Mouse (Mus musculus): Measurements from ENCODE around the gene Lrmp. TPM values are rescaled to one million over a fixed set of nuclear protein-coding genes. Genes with fewer than 3 reads are reported as not detected.
A peak's percentile ranks its signal among the peaks of the same experiment; 100 is the strongest.

The Lrmp gene
- polyA plus RNA-seq (2014; fragmentation: Nextera tagmentation; extraction: Ambion mirVana), result 6.2 and 6.5 TPM in 2 replicates

GRCm38 (mm10) chr6:145115476-145116097, at the start of gene Lrmp:
Gene Lrmp (plus strand): TSS chr6:145115653.
- WGBS, result 75% methylated on average over 6 of the region's 6 CpGs
- no peaks in the 10 kb centered on the region for H3K27me3 ChIP-seq (ENCODE audit: control insufficient read depth, insufficient read depth, low read length)
- H3K9me3 ChIP-seq (ENCODE audit: control insufficient read depth, low read depth, low read length), result no peaks in the 10 kb centered on the region
- H3K4me3 ChIP-seq (ENCODE audit: low read depth, low read length), result no peak within 1 kb of the TSS
- H3K4me1 ChIP-seq (ENCODE audit: control insufficient read depth, insufficient read depth, low read length), result peaks cover 6% of the 10 kb centered on the region; the same call in 1 of the 2 replicates
- no peak within 1 kb of the TSS for H3K9ac ChIP-seq (replicated peaks; ENCODE audit: low read depth, low read length)
- no peaks in the 10 kb centered on the region for H3K36me3 ChIP-seq (ENCODE audit: control insufficient read depth, insufficient read depth, low read length)
- ATAC-seq (ENCODE audit: insufficient number of reproducible peaks, insufficient read depth, low FRiP score, low read depth), result no peak
- H3K4me2 ChIP-seq (replicated peaks; ENCODE audit: low read depth, low read length), result no peak within 1 kb of the TSS
- peak within 1 kb of the TSS; percentile 63; the same call in 1 of the 2 replicates for H3K27ac ChIP-seq (ENCODE audit: low read length)

GRCm38 (mm10) chr6:145066416-145066815, 49.0 kb upstream of the Lrmp start:
- Histone ChIP-seq H3K27ac (ENCODE audit: low read length) (no peak overlapping the region), H3K4me1 (ENCODE audit: control insufficient read depth, insufficient read depth, low read length) (no peaks in the 10 kb centered on the region), H3K27me3 (ENCODE audit: control insufficient read depth, insufficient read depth, low read length) (no peaks in the 10 kb centered on the region), H3K4me3 (ENCODE audit: low read depth, low read length) (no peak overlapping the region), H3K9ac (replicated peaks; ENCODE audit: low read depth, low read length) (no peak overlapping the region), H3K9me3 (ENCODE audit: control insufficient read depth, low read depth, low read length) (no peaks in the 10 kb centered on the region), H3K36me3 (ENCODE audit: control insufficient read depth, insufficient read depth, low read length) (no peaks in the 10 kb centered on the region), H3K4me2 (replicated peaks; ENCODE audit: low read depth, low read length) (no peak overlapping the region)
- ATAC-seq (ENCODE audit: insufficient number of reproducible peaks, insufficient read depth, low FRiP score, low read depth), result no peak
- WGBS, result 76% methylated on average over 6 of the region's 6 CpGs

- Histone ChIP-seq H3K4me2 (replicated peaks; ENCODE audit: low read depth, low read length) (no peak overlapping the region), H3K36me3 (ENCODE audit: control insufficient read depth, insufficient read depth, low read length) (no peaks in the 10 kb centered on the region), H3K9me3 (ENCODE audit: control insufficient read depth, low read depth, low read length) (no peaks in the 10 kb centered on the region), H3K27ac (ENCODE audit: low read length) (no peak overlapping the region), H3K4me3 (ENCODE audit: low read depth, low read length) (no peak overlapping the region), H3K9ac (replicated peaks; ENCODE audit: low read depth, low read length) (no peak overlapping the region), H3K4me1 (ENCODE audit: control insufficient read depth, insufficient read depth, low read length) (no peaks in the 10 kb centered on the region), H3K27me3 (ENCODE audit: control insufficient read depth, insufficient read depth, low read length) (no peaks in the 10 kb centered on the region)
- 74% methylated on average over 8 of the region's 8 CpGs for WGBS
- no peak for ATAC-seq (ENCODE audit: insufficient number of reproducible peaks, insufficient read depth, low FRiP score, low read depth)
Measured at GRCm38 (mm10) chr6:145067679-145068078, 47.8 kb upstream of the Lrmp start.

GRCm38 (mm10) chr6:145069397-145069796, 46.1 kb upstream of the Lrmp start:
- Histone ChIP-seq H3K4me2 (replicated peaks; ENCODE audit: low read depth, low read length) (no peak overlapping the region), H3K4me3 (ENCODE audit: low read depth, low read length) (no peak overlapping the region), H3K4me1 (ENCODE audit: control insufficient read depth, insufficient read depth, low read length) (no peaks in the 10 kb centered on the region), H3K27me3 (ENCODE audit: control insufficient read depth, insufficient read depth, low read length) (no peaks in the 10 kb centered on the region), H3K36me3 (ENCODE audit: control insufficient read depth, insufficient read depth, low read length) (no peaks in the 10 kb centered on the region), H3K9me3 (ENCODE audit: control insufficient read depth, low read depth, low read length) (no peaks in the 10 kb centered on the region), H3K9ac (replicated peaks; ENCODE audit: low read depth, low read length) (no peak overlapping the region), H3K27ac (ENCODE audit: low read length) (no peak overlapping the region)
- WGBS, result 88% methylated on average over 7 of the region's 7 CpGs
- no peak for ATAC-seq (ENCODE audit: insufficient number of reproducible peaks, insufficient read depth, low FRiP score, low read depth)

GRCm38 (mm10) chr6:145069921-145070320, 45.5 kb upstream of the Lrmp start:
- H3K4me1 ChIP-seq (ENCODE audit: control insufficient read depth, insufficient read depth, low read length), result no peaks in the 10 kb centered on the region
- WGBS, result 82% methylated on average over 2 of the region's 2 CpGs
- ATAC-seq (ENCODE audit: insufficient number of reproducible peaks, insufficient read depth, low FRiP score, low read depth), result no peak

GRCm38 (mm10) chr6:145074461-145074860, 41.0 kb upstream of the Lrmp start:
- 0 out of 2 replicates have a peak, but pooled peaks cover 6% of the 10 kb centered on the region for H3K27me3 ChIP-seq (ENCODE audit: control insufficient read depth, insufficient read depth, low read length)
- no peaks in the 10 kb centered on the region for H3K9me3 ChIP-seq (ENCODE audit: control insufficient read depth, low read depth, low read length)
- no peak overlapping the region for H3K4me2 ChIP-seq (replicated peaks; ENCODE audit: low read depth, low read length)
- no peaks in the 10 kb centered on the region for H3K4me1 ChIP-seq (ENCODE audit: control insufficient read depth, insufficient read depth, low read length)
- no peaks in the 10 kb centered on the region for H3K36me3 ChIP-seq (ENCODE audit: control insufficient read depth, insufficient read depth, low read length)
- ATAC-seq (ENCODE audit: insufficient number of reproducible peaks, insufficient read depth, low FRiP score, low read depth), result no peak
- no peak overlapping the region for H3K4me3 ChIP-seq (ENCODE audit: low read depth, low read length)
- no peak overlapping the region for H3K9ac ChIP-seq (replicated peaks; ENCODE audit: low read depth, low read length)
- no peak overlapping the region for H3K27ac ChIP-seq (ENCODE audit: low read length)

More at GRCm38 (mm10) chr6:145069921-145070320, 45.5 kb upstream of the Lrmp start:
- no peaks in the 10 kb centered on the region for H3K36me3 ChIP-seq (ENCODE audit: control insufficient read depth, insufficient read depth, low read length)
- no peak overlapping the region for H3K4me2 ChIP-seq (replicated peaks; ENCODE audit: low read depth, low read length)
- no peaks in the 10 kb centered on the region for H3K27me3 ChIP-seq (ENCODE audit: control insufficient read depth, insufficient read depth, low read length)
- H3K4me3 ChIP-seq (ENCODE audit: low read depth, low read length), result no peak overlapping the region
- H3K27ac ChIP-seq (ENCODE audit: low read length), result no peak overlapping the region
- no peaks in the 10 kb centered on the region for H3K9me3 ChIP-seq (ENCODE audit: control insufficient read depth, low read depth, low read length)
- no peak overlapping the region for H3K9ac ChIP-seq (replicated peaks; ENCODE audit: low read depth, low read length)

GRCm38 (mm10) chr6:145075088-145075547, 40.3 kb upstream of the Lrmp start:
- Histone ChIP-seq H3K9ac (replicated peaks; ENCODE audit: low read depth, low read length) (no peak overlapping the region), H3K27me3 (ENCODE audit: control insufficient read depth, insufficient read depth, low read length) (0 out of 2 replicates have a peak, but pooled peaks cover 6% of the 10 kb centered on the region), H3K36me3 (ENCODE audit: control insufficient read depth, insufficient read depth, low read length) (no peaks in the 10 kb centered on the region), H3K4me2 (replicated peaks; ENCODE audit: low read depth, low read length) (peak overlapping the region; percentile 89), H3K4me3 (ENCODE audit: low read depth, low read length) (peak overlapping the region; percentile 42), H3K9me3 (ENCODE audit: control insufficient read depth, low read depth, low read length) (no peaks in the 10 kb centered on the region), H3K4me1 (ENCODE audit: control insufficient read depth, insufficient read depth, low read length) (no peaks in the 10 kb centered on the region), H3K27ac (ENCODE audit: low read length) (no peak overlapping the region)
- WGBS, result 2% methylated on average over 20 of the region's 20 CpGs
- ATAC-seq (ENCODE audit: insufficient number of reproducible peaks, insufficient read depth, low FRiP score, low read depth), result no peak

- peak within 1 kb of the TSS; percentile 89 for H3K4me2 ChIP-seq (replicated peaks; ENCODE audit: low read depth, low read length)
- no peaks in the 10 kb centered on the region for H3K36me3 ChIP-seq (ENCODE audit: control insufficient read depth, insufficient read depth, low read length)
- WGBS, result under 1% methylated on average over 39 of the region's 39 CpGs
- ATAC-seq (ENCODE audit: insufficient number of reproducible peaks, insufficient read depth, low FRiP score, low read depth), result 0 out of 2 replicates have a peak, but pooled peaks have one; percentile 67
- H3K4me1 ChIP-seq (ENCODE audit: control insufficient read depth, insufficient read depth, low read length), result no peaks in the 10 kb centered on the region
- no peaks in the 10 kb centered on the region for H3K9me3 ChIP-seq (ENCODE audit: control insufficient read depth, low read depth, low read length)
- no peak within 1 kb of the TSS for H3K27ac ChIP-seq (ENCODE audit: low read length)
- H3K27me3 ChIP-seq (ENCODE audit: control insufficient read depth, insufficient read depth, low read length), result 0 out of 2 replicates have a peak, but pooled peaks cover 6% of the 10 kb centered on the region
- peak within 1 kb of the TSS; percentile 42 for H3K4me3 ChIP-seq (ENCODE audit: low read depth, low read length)
- no peak within 1 kb of the TSS for H3K9ac ChIP-seq (replicated peaks; ENCODE audit: low read depth, low read length)
Measured at GRCm38 (mm10) chr6:145075548-145076224, 39.8 kb upstream of the Lrmp start, which contains the start of gene Bcat1. Gene Bcat1 (minus strand): TSS chr6:145076184.

Measured in stomach, embryonic 14.5 days (tissue).